Mouse (Mus musculus) lung, postnatal 0 days (tissue): ENCODE measurements around the gene Myo1b.

Experiments
- CTCF ChIP-seq: IDR thresholded peaks from 2 replicates; pipeline ENCODE4 v1.5.1; 2016; ENCODE audit warnings: antibody characterized with exemption, mild to moderate bottlenecking
- EP300 ChIP-seq: IDR thresholded peaks from 2 replicates; pipeline ENCODE4 v1.6.1; 2016; ENCODE audit warnings: antibody characterized with exemption, mild to moderate bottlenecking, control low read depth

DNA sequence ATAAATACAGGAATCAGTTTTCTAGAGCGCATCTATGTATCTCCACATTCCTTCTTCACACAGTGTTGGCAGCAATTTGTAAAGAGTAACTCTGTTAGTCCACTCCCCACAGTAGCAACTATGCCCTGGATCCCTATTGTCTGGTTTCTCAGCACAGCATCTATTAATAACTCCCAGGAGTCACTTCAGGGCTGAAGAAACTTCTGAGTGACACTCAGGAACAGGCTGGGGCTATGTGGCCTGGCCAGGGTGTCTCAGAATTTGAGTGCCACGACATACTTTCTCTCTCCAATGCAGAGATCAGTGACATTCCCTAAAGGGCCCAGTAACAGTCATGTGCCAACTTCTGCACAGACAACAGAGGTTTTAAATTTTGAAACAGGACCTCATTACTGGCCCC is 167.6 kb downstream of the Myo1b start:
- TF ChIP-seq CTCF, result no peak
- no peak for TF ChIP-seq EP300
